Mouse (Mus musculus): Measurements from ENCODE around the gene Pparg. TPM values are rescaled to one million over a fixed set of nuclear protein-coding genes. Genes with fewer than 3 reads are reported as not detected.

Pparg gene
- total and polyA plus RNA-seq, 3 experiments, result not detected

DNA sequence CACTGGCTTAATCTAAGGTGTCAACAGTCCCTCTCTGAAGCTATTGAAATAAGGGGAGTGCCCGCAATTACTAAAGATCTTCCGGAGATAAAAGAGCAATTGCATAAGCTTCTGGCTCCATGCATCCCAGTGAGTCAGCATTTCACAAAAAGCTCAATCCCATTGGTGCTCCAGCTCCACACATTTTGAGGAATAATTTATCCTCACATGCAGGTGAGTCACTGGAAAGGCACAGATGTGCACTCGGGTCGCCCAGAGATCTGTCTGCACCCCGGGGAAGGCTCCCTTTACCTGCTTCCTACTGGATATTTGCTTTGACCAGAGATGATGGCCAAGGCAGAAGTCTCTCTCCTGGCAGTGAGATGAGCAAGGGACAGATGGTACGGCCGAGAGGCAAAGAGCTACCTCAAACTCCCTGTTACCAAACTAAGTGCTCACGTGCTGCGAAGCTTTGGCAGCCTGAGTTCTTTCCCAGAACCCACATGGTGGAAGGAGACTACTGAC is 47.5 kb upstream of the Pparg start:
- Histone ChIP-seq H3K4me2 (ENCODE audit: insufficient read depth, low read depth, poor library complexity, severe bottlenecking) (no peak overlapping the region), H3K27ac (ENCODE audit: insufficient read depth, low read depth) (no peak overlapping the region), H3K27me3 (replicated peaks) (no peaks in the 10 kb centered on the region), H3K4me3 (replicated peaks in 1 of 3; ENCODE audit: low read depth in 2 of 3, low read length in 2 of 3, poor library complexity in 1 of 3) (no peak overlapping the region), H3K36me3 (replicated peaks in 1 of 2; ENCODE audit: control insufficient read depth in 1 of 2, insufficient read depth in 1 of 2, low read length in 1 of 2) (no peaks in the 10 kb centered on the region), H3K9ac (ENCODE audit: insufficient read depth, low read depth) (no peak overlapping the region), H3K9me3 (replicated peaks; ENCODE audit: low read length) (no peaks in the 10 kb centered on the region), H3K4me1 (ENCODE audit: control insufficient read depth in 1 of 2, insufficient read depth in 2 of 2) (peaks cover 10 to 52% of the 10 kb centered on the region in 2 experiments), H3K79me2 (replicated peaks; ENCODE audit: control insufficient read depth, extremely low read depth, insufficient read depth, poor library complexity, severe bottlenecking) (no peaks in the 10 kb centered on the region)
- dilution Hi-C loops (cut with MboI; ENCODE audit: extremely low pct_ligation_motif_present, extremely low pct_unique_long_range_greater_than_20kb, low sequenced_read_pairs) (no loop called here), in situ Hi-C loops (cut with MboI; ENCODE audit: low pct_ligation_motif_present, low pct_unique_long_range_greater_than_20kb, low sequenced_read_pairs) (no loop called here)
- peak; percentile 54; the same call in 1 of the 2 replicates for TF ChIP-seq BHLHE40 (IDR thresholded peaks at IDR 0.05; ENCODE audit: low read depth, low read length)
- no peak for TF ChIP-seq USF2 (conservative IDR thresholded peaks at IDR 0.05; ENCODE audit: low read depth, low read length)
- DNase-seq (ENCODE audit: extremely low read depth), result no peak

DNA sequence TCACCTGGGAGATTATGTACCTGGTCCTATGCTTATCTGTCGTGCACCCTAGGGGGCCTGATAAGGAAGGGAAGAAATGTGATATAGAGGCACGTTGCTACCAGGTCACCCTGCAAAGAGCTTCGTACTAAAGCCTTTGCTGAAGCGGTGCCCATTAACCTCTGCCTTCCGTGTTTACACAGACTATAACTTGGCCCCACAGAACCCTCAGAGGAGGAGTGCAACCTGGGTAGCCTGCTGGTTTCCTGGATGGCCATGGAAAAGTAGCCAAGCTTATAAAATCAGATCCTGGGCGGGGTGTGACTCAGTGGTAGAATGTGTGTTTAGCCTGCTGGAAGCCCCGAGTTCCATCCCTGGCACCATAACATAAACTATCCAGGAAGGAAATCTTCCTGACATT is 46.8 kb upstream of the Pparg start:
- dilution Hi-C loops (cut with MboI; ENCODE audit: extremely low pct_ligation_motif_present, extremely low pct_unique_long_range_greater_than_20kb, low sequenced_read_pairs) (no loop called here), in situ Hi-C loops (cut with MboI; ENCODE audit: low pct_ligation_motif_present, low pct_unique_long_range_greater_than_20kb, low sequenced_read_pairs) (no loop called here)
- no peak for DNase-seq (ENCODE audit: extremely low read depth)
- Histone ChIP-seq H3K9ac (ENCODE audit: insufficient read depth, low read depth) (no peak overlapping the region), H3K4me2 (ENCODE audit: insufficient read depth, low read depth, poor library complexity, severe bottlenecking) (no peak overlapping the region), H3K4me1 (ENCODE audit: control insufficient read depth in 1 of 2, insufficient read depth in 2 of 2) (peaks cover 10 to 50% of the 10 kb centered on the region in 2 experiments), H3K4me3 (replicated peaks in 1 of 3; ENCODE audit: low read depth in 2 of 3, low read length in 2 of 3, poor library complexity in 1 of 3) (no peak overlapping the region), H3K79me2 (replicated peaks; ENCODE audit: control insufficient read depth, extremely low read depth, insufficient read depth, poor library complexity, severe bottlenecking) (no peaks in the 10 kb centered on the region), H3K27ac (ENCODE audit: insufficient read depth, low read depth) (no peak overlapping the region), H3K36me3 (replicated peaks in 1 of 2; ENCODE audit: control insufficient read depth in 1 of 2, insufficient read depth in 1 of 2, low read length in 1 of 2) (no peaks in the 10 kb centered on the region), H3K27me3 (replicated peaks) (no peaks in the 10 kb centered on the region), H3K9me3 (replicated peaks; ENCODE audit: low read length) (no peaks in the 10 kb centered on the region)
- TF ChIP-seq TCF12 (IDR thresholded peaks at IDR 0.05; ENCODE audit: low read depth, low read length), result no peak
- no peak for TF ChIP-seq USF1 (IDR thresholded peaks at IDR 0.05; ENCODE audit: low read depth, low read length)
- TF ChIP-seq USF2 (conservative IDR thresholded peaks at IDR 0.05; ENCODE audit: low read depth, low read length), result no peak
- no peak for TF ChIP-seq ELF1 (IDR thresholded peaks at IDR 0.05; ENCODE audit: low read depth, low read length)
- no peak for TF ChIP-seq JUND (conservative IDR thresholded peaks at IDR 0.05; ENCODE audit: low read depth, low read length)
- TF ChIP-seq SIN3A (IDR thresholded peaks at IDR 0.05; ENCODE audit: low read length), result no peak
- TF ChIP-seq BHLHE40 (IDR thresholded peaks at IDR 0.05; ENCODE audit: low read depth, low read length), result no peak
- no peak for TF ChIP-seq MYC (IDR thresholded peaks at IDR 0.05; ENCODE audit: low read depth, low read length)
- no peak for TF ChIP-seq POLR2A (IDR thresholded peaks at IDR 0.05; ENCODE audit: low read depth, low read length)
- no peak for TF ChIP-seq ZNF384 (IDR thresholded peaks at IDR 0.05; ENCODE audit: low read depth, low read length)
- TF ChIP-seq MAFK (IDR thresholded peaks at IDR 0.05; ENCODE audit: insufficient replicate concordance, low read length), result no peak
- no peak for TF ChIP-seq ZMIZ1 (IDR thresholded peaks at IDR 0.05; ENCODE audit: low read depth, low read length)
- no peak for TF ChIP-seq NRF1 (IDR thresholded peaks at IDR 0.05; ENCODE audit: low read depth, low read length)
- no peak for TF ChIP-seq MXI1 (IDR thresholded peaks at IDR 0.05; ENCODE audit: low read depth, low read length)
- no peak for TF ChIP-seq HCFC1 (IDR thresholded peaks at IDR 0.05; ENCODE audit: low read depth, low read length)
- no peak for TF ChIP-seq EP300 (IDR thresholded peaks at IDR 0.05; ENCODE audit: low read length)
- no peak for TF ChIP-seq TBP (conservative IDR thresholded peaks at IDR 0.05; ENCODE audit: low read depth, low read length)
- no peak for TF ChIP-seq MAX (IDR thresholded peaks at IDR 0.05; ENCODE audit: low read length)
- TF ChIP-seq NELFE (IDR thresholded peaks at IDR 0.05; ENCODE audit: low read depth, low read length), result no peak
- TF ChIP-seq UBTF (IDR thresholded peaks at IDR 0.05; ENCODE audit: low read depth, low read length), result no peak
